Mouse (Mus musculus) yolk sac, embryonic 10.5 days (tissue): ENCODE data around the gene Pus1.
A peak's percentile ranks its signal among the peaks of the same experiment; 100 is the strongest.

Experiments
- DNase-seq: peaks from one replicate; pipeline ENCODE4 v3.0.0-alpha.2; 2017; ENCODE audit warnings: low spot score

Gene Pus1

GRCm38 (mm10) chr5:110779998-110780760, at the start of gene Pus1:
Gene Pus1, minus strand, starts transcription at chr5:110780659.
- peak; percentile 91 for DNase-seq

- no peak for DNase-seq
Measured at GRCm38 (mm10) chr5:110827576-110827975, 47.1 kb upstream of the Pus1 start.

- DNase-seq, result peak; percentile 34
Measured at GRCm38 (mm10) chr5:110826781-110827495, 46.5 kb upstream of the Pus1 start.

GRCm38 (mm10) chr5:110824421-110824820, 44.0 kb upstream of the Pus1 start:
- DNase-seq, result no peak

- peak; percentile 99 for DNase-seq
Measured at GRCm38 (mm10) chr5:110809667-110810325, 29.3 kb upstream of the Pus1 start, which contains the start of gene Ulk1. Gene Ulk1, minus strand, starts transcription at chr5:110810097.

GRCm38 (mm10) chr5:110808821-110809666, 28.6 kb upstream of the Pus1 start:
- peak; percentile 36 for DNase-seq

- peak; percentile 90 for DNase-seq
Measured at GRCm38 (mm10) chr5:110808061-110808631, 27.7 kb upstream of the Pus1 start.

- DNase-seq, result no peak
Measured at GRCm38 (mm10) chr5:110807453-110807852, 27.0 kb upstream of the Pus1 start.

- no peak for DNase-seq
Measured at GRCm38 (mm10) chr5:110806676-110807075, 26.2 kb upstream of the Pus1 start.

- DNase-seq, result no peak
Measured at GRCm38 (mm10) chr5:110806154-110806553, 25.7 kb upstream of the Pus1 start.

- no peak for DNase-seq
Measured at GRCm38 (mm10) chr5:110804012-110804743, 23.7 kb upstream of the Pus1 start.

- no peak for DNase-seq
Measured at GRCm38 (mm10) chr5:110802809-110803208, 22.4 kb upstream of the Pus1 start.

GRCm38 (mm10) chr5:110802186-110802585, 21.7 kb upstream of the Pus1 start:
- DNase-seq, result no peak

- no peak for DNase-seq
Measured at GRCm38 (mm10) chr5:110801036-110801624, 20.7 kb upstream of the Pus1 start.

GRCm38 (mm10) chr5:110797696-110798095, 17.2 kb upstream of the Pus1 start:
- DNase-seq, result no peak

- DNase-seq, result no peak
Measured at GRCm38 (mm10) chr5:110794363-110794762, 13.9 kb upstream of the Pus1 start.

- DNase-seq, result peak; percentile 31
Measured at GRCm38 (mm10) chr5:110788684-110789083, 8.2 kb upstream of the Pus1 start.

GRCm38 (mm10) chr5:110786081-110786835, 5.8 kb upstream of the Pus1 start:
- DNase-seq, result no peak

- no peak for DNase-seq
Measured at GRCm38 (mm10) chr5:110783150-110783549, 2.7 kb upstream of the Pus1 start.
